Mouse (Mus musculus): ENCODE measurements at regions not wholly inside any gene's neighbourhood (a gene's known extent, or its start where the extent isn't known, plus 50 kb on each side); places are given as distances from the start of the nearest gene placed in this dataset.

DNA sequence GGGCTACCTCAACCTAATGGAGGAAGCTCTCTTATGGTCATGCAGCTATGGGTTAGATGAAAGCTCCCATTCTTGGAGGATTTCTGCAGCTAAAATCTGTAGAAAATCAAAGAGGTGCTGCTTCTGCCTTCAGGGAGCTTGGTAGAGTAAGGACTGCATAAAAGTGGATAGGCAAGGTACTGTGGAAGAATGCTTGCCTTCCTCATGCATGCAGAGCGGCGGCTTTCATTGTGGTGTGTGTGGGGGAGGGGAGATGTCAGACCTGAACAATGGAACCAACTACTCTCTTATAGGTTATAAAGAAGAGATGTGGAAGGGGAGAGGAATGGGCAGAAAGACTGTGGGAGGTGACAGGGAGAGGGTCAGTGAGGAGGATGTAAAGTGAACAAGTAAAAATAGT, 392.8 kb upstream of the Atp11b start:
- no peak for DNase-seq (ENCODE audit: low spot score)

DNA sequence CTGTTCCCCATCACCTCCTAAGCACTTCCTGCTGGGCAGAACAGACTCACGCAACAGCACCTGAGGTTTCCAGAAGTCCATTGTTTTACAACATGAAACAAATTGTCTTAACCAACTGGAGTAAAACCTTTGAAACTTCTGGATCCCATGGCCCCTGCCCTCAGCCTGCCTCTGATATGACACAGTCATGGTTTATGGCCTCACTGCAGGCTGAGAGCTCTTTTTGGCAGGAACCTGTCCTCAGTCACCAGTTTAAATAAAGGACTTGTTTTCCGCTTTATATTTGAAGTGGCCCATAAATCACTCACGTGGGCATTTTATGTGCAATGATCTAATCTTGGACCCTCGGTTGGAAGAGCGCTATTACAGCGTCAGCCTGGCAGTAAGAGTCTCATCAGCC, 388.5 kb upstream of the Atp11b start:
- DNase-seq (ENCODE audit: low spot score): no peak

DNA sequence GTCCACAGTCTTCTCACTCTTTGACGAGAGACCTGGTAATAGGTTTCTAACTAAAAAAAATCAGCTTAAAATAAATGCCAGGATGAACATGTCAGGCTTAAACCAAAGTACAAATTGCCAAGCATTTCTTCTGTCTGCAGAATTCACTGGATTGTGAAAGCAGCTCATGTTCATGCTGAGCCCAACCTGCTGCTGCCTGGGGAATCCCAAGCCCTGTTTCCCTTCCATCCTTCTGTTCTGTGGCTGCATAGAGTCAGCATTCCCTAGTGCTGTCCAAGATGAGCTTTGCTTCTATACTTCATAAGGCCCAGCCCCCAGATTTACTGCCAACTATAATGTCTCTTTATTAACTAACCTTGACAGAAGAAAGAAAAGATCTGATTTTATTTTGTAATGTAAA, 381.6 kb upstream of the Atp11b start:
- DNase-seq (ENCODE audit: low spot score): no peak

DNA sequence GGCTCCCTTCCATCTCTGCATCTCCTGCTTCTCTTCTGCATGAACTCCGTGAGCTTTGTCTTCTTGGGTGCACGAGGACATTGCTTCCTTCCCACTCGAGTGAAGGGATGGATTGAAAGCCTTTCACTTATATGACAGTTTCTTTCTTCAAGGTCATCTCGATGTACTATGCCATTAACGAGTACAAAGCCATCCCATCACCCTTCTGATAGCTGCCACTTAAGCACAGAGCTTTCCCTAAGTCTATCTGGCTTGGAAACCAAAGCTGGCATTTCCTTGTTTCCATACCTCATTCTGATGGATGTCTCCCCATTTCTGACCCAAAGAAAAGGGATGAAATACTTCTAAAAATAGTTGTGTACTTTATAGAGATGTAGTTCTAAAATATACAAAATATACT, 366.5 kb upstream of the Atp11b start:
- no peak for DNase-seq (ENCODE audit: low spot score)

DNA sequence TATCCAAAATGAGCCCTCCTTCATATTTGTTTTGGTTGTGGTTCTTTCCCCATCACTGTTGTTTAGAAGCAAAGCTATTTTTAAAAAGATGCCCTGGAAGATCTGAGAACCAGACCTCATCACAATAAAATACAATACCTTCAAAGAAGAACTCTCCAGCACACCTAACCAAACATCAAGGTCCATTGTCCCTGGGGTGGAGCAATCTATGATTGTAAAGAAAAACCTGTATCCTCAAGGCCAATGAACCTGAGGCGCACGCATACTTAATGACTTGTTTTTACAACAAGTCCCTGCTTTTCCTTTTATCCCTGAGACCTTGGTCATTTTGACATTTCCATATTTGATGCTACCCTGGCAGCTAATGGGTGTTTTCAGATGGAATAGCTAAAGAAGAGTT, 361.2 kb upstream of the Atp11b start:
- DNase-seq (ENCODE audit: low spot score): no peak

DNA sequence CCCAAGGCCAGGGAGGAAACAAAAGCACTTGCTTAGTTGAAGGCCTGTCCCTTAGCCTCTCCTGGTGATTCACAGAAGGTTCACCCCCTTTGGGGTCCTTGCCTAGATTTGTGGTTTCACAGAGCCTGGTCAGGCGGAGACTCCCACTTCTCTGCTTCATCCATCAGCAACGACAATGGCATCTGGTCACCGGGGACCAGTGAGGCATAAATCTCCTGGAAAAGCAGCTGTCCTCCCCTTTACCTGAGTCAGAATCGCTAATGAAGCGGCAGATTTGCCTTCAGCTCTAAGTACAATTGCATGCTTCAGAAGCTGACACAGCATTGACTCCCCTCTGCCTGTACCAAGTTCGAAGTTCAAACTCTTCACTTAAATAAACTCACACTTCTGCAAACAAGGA, 353.7 kb upstream of the Atp11b start:
- peak; percentile 7 for DNase-seq (ENCODE audit: low spot score)

DNA sequence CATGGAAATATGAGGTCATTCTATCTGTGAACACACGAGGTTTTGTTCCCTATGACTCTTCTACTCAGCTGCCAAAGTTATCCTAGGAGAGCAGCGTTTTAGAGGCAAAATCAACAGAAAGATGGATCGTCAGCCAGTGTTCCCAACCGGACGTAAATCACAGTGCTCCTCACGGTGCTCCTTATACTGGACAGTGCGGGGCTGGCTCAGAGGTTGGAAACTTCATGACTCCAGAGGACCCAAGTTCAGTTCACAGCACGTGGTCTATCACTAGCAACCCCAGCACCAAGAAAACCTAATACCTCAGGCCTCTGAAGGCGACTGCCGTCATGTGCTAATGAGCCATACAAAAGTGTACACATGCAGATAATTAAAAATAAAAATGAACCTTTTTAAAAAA, 351.2 kb upstream of the Atp11b start:
- no peak for DNase-seq (ENCODE audit: low spot score)

DNA sequence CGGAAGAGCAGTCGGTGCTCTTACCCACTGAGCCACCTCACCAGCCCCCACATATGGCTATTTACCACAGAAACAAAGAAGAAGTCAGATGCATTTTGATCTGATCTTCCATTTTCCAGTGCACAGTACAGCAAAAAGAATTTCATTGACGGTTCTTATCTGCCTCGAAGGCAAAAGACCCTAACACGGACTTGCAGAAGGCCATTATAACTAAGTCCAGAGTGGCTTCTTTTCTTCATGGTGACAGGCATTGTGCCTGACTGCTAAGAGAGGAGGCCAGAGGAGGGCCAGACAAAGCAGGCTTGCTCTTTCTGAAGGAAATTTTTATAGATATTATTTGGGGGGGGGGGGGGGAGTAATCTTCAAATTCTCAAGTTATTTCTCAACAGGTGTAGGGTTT, 350.0 kb upstream of the Atp11b start:
- peak; percentile 6 for DNase-seq (ENCODE audit: low spot score)

DNA sequence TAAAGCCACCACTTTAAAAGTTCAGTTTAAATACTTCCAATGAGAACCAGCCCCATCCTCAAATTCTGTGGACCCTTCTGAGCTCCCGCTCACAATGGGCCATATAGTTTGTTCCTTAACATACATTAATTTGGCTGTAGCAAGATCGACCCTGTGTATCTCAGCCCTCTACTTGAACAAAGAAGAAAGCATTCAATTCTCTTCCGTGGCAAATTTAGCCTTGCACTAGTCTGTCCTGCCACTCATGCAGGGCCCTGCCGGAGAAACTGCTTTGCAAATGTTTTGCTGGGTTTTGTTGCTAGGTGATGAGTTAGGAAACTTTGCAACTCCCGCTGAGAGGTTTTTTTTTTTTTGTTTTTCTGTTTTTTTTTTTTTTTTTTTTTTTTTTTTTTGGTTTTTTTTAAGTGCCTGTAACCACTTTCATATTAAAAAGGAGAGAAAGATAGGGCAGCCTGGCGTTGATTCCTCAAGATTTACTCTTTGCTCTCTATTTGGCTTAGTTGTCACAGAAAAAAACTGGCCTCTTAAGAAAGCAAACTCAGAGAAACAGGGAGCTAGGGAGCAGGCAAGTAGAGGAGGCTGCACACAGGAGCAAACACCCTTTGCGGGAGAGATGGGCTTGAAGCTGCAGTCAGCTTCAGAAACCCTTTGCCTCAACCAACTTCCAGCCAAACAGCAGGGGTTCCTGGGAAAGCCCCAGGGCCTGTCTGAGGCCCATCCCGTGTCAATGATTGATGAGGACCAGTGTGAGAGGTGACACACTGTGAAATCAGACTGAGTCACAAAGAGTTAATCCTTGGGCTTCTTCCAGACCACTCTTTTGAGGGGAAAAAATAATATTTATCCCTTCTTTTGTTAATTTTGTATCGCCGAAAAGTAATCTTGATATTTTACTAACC, 349.2 kb upstream of the Atp11b start:
- DNase-seq (ENCODE audit: low spot score): peak; percentile 59

DNA sequence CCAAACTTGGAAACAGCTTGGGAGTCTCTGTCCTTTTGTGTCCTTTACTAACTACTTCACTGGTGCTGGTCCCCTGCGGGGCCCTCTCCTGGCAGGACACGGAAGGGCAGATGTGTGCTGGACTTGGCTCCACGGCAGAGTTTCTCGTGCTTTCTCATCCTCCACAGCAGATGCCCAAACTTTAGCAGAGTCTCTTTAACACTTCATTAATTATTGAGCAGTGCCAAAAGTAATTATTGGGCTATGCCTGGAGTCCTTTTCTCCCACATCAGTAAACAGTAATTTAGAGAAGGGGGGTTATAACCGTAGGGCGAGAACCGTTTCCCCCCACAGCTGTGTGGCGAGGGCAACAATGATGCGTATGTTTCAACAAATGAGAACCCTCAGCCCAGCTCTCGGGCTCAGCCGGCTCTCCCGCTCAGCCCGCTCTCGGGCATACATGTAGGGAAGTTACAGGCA, 348.3 kb upstream of the Atp11b start:
- DNase-seq (ENCODE audit: low spot score): peak; percentile 72

DNA sequence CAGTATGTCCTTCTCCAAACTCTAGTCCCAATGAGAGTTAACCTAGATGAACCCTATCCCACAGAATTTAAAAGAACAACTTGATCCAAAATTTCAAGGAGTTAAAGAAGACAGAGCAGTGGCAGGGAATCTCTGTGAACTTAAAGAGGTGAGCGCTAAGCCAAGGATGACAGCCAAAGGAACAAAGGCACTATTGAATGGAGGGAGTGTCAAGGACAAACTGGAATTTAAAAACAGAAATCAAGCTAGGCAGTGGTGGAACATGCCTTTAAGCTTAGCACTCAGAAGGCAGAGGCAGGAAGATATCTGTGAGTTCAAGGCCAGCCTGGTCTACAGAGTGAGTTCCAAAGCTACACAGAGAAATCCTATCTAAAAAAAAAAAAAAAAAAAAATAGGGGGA, 316.2 kb upstream of the Atp11b start:
- DNase-seq (ENCODE audit: low spot score): no peak

DNA sequence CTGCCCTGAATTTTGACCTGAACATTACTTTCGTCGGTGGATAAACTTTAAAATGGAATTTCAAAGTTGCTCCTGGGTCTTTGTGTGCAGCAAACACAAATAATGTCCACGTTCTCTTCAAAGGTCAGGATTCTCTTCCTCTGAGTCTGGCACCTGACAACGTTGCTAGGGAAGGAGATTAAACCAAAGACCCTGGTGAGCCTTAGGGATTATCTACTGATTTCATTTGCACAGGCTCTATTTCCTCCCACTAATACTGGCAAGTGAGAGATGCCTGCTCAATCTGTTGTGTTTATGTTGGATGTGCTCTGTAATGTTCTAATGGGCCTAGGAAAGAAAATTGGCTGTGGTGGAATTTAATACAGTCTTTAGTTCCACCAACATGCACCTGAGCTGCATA, 291.0 kb upstream of the Atp11b start:
- no peak for DNase-seq (ENCODE audit: low spot score)

DNA sequence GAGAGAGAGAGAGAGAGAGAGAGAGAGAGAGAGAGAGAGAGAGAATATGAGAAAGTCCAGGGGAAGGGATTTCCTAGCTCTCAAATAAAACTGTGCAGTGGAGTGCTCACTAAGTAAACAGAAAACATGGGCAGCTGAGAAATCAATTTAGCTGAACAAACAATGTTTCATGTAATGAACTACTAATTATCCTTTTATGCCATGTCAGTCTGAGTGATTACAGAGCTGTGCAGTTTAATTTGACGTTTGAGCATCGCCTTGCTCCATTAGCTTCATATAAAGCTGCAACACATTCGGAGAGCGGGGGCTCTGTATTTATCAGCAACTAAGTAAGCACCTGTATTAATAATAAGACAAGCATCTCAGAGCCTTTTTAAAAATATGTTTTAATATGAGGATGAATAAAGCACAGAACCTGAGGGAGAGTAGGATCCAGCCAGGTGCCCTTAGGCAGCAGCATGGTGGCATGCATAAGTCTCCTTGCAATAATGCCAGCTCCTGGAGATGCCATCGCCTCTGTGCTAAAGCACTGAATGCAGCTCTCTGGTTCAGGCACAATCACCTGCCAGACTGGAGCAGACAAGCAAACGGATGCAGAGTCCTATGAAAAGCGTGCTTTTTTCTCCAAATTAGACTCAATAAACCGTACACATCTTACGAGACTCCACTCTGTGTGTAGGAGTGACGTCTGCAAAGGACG, 289.5 kb upstream of the Atp11b start:
- DNase-seq (ENCODE audit: low spot score): no peak

DNA sequence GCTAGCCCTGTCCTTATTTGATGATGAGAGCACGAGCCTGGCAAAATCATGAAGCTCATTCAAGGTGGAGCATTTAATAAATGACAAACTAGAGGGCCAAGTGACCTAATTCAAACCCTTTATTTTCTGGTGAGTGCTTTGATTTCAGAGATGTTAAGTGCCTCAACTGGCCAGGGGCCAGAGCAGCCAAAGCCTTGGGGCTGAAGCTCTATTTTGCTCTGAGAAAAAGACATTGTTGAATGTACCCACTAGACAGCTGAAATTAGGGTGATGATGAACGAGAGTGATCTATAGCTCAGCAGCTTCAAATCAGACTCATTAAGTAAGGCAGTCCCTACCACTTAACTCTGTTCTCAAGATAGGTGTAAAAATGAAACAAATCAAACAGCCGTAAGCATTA, 287.9 kb upstream of the Atp11b start:
- DNase-seq (ENCODE audit: low spot score): no peak

DNA sequence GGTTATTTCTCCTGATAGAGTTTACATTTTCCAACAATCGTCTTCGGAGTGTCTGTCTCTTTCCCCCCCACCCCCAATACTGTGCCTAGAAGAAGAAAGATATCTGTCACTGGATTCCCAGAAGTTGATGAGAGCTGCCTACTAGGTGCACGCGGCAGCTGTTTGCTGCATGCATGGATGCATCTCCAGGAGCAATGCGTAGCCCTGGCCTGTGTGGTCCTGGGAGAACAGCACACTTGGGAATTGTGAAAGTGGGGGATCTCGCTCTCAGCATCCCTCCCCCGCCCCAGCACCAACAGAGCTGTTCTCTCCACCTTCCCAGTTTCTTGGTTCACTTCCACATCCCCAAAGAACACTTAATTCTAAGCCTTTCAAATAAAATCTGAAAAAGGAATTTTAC, 280.6 kb upstream of the Atp11b start:
- no peak for DNase-seq (ENCODE audit: low spot score)

DNA sequence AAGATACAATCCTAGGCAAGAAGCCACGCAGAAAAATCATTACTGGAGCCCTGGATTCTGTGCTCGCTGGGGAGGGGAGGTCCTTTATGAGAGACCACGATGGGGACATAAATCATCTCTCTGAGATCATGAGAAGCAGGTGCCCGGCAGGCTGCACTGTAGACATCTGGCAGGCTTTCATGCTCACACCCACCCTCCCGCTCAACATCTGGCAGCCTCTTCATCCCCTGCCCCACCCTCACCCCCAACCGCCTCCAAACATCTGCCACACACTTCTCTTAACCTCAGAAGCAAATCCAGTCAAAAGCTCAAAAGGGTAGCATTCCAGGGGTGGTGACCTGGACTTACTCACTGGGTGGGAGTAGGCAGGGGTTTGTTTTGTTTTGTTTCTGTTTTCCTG, 279.5 kb upstream of the Atp11b start:
- no peak for DNase-seq (ENCODE audit: low spot score)

DNA sequence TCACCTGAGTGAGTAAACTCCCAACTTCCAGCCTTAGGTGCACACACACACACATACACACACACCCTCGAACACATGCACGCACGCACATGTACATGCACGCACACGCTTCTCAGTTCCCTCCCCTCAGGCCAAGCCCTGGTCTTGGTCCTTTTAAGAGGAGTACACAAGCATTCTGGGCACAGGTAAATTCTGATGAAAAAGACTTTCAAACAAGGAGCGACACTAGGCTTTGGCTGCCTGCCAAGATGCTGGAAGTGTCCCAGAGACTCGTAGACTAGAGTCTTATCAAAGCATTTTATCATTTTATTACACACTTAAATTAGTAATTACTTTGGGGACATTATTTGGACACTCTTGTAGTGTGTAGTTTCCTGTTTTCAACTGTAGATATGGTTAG, 278.6 kb upstream of the Atp11b start:
- DNase-seq (ENCODE audit: low spot score): no peak

DNA sequence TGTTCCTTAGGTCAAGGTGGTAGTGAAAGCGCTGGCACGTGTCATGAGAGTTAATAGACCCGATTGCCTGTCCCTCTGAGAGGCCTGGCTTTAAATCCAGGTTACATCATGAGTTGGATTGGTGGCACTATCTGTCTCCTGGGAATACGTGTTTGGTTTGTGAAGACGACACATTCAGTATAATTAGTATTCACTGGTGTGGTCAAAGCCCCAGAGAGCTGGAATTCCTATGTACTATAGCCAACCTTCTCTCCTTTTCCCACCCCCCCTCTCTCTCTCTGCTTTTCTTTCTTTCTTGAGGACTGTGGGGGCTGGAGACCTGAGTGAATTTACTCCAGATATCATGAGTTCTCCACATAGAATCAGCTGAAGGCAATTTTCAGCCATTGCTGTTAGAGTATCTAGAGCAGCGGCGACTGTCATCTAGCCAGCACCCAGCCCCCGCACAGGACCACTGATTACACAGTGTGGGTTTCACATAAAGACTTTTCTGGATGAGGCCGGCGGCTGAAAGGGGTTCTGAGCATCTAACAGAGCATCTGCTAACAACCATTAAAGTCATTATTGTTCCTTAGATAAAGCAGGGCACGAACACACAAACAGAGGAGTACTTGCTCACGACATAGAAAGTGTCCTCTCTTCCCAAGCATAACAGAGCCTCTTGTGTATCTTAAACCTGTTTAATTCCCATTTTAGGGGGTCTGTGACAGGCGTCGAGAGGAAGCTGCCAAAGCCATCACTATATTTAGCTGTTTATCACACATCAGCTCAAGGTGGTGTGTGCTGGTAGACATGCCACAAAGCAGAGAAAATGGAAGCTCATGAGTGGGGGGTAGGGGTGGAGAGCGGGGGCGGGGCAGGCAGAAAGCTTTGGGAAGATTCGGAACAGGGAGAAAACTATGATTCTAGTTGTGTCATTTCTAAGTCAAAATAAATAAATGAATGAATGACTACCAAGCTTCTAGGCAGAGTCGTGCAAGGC, 272.9 kb upstream of the Atp11b start:
- DNase-seq (ENCODE audit: low spot score): no peak

DNA sequence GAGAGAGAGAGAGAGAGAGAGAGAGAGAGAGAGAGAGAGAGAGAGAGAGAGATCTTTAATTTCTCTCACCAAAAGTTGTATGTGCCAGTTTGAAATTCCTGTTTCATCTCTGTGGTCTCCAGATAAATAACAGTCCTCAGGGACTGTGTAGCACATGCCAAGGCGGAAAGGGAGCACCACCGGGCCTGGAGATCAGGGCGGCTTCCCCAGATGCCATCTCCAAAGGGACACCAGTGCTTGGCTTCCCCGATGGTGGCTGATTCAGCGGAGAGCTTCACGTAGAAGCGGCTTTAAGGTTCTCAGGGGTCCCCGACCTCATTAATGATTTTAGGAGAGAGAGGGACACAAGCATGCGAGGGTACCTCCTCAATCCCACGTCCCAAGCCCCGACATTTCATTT, 272.1 kb upstream of the Atp11b start:
- DNase-seq (ENCODE audit: low spot score): no peak

DNA sequence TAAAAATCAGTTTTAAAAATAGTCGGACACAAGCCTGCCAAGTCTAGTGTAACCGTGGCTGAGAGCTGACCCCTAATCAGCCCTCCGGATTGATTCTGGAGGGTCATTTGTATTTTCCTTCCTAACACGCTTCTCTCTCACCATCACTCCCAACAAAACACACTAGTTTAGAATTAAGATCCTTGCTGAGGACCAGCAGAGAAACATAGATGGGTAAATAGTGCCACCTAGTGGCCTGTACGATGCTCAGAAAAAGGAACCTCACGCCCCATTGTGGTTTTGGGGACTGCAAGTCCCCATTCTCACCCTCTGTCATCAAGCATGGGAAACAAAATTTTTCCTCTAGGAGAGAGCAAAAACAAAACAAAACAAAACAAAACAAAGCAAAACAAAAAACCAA, 271.6 kb upstream of the Atp11b start:
- peak; percentile 91 for DNase-seq (ENCODE audit: low spot score)

DNA sequence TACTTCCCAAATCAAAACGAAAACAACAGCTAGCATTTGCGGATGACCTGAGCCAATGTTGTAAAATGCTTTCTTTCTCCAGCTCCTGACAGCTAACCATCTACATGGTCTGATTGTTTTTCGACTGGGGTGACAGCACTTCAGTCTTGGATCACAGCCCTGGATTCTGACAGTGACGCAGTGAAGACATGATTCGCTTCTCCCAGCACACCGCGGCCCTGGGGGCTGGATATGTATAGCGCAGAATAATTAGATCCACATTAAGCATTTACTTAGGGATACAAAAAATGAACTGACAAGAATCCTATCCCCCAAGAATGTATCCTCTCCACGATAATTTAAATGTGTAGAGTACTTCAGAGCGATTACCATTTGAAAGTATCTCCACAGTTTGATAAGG, 271.1 kb upstream of the Atp11b start:
- no peak for DNase-seq (ENCODE audit: low spot score)

All from retina, embryonic 14.5 days (tissue).